Mouse (Mus musculus) kidney, adult 2 months (tissue): Measurements from ENCODE around the gene Csrp3.

Experiments
- CTCF ChIP-seq: fragments of 200-500 bp; conservative IDR thresholded peaks from 2 replicates; pipeline ENCODE4 v1.5.1; 2011; ENCODE audit warnings: low read depth, mild to moderate bottlenecking, control low read depth, low read length, moderate library complexity, mixed read lengths; ENCODE audit not compliant: insufficient read depth, insufficient read length
- POLR2A ChIP-seq: fragments of 200-500 bp; IDR thresholded peaks from one replicate; pipeline ENCODE4 v1.6.1; 2011; ENCODE audit warnings: low read depth, low read length, control low read depth

DNA sequence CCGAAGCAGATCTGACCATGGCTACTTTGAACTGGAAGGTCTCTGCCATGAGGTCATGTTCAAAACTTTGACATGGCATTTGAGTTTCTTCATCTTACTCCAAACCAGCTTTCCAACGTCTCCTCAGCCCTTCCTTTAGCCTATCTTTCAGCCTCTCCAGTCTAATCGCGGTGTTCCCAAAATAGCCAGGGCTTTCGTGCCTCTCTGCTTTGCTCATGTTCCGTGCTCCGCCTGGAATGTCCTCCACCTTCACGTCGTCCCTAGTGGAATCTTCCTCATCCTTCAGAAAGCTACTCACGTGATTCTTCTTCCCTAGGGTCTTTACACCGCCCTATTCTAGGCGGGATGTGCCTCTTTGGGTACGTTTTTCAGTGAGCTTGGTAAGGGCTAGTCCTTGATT lies 5.7 kb upstream of the Csrp3 start:
- TF ChIP-seq POLR2A (no peak), CTCF (no peak)
